Mouse (Mus musculus): Measurements from ENCODE around the gene Arhgap24. TPM values are rescaled to one million over a fixed set of nuclear protein-coding genes. Genes with fewer than 3 reads are reported as not detected.

Gene Arhgap24
- total RNA-seq, 1 experiment from 2014 or later, result 5.0 TPM

- ATAC-seq (replicated peaks; ENCODE audit: insufficient number of reproducible peaks, low FRiP score, low TSS enrichment, poor library complexity, severe bottlenecking), result no peak
Observed at GRCm38 (mm10) chr5:102560270-102560669, 79.1 kb downstream of the Arhgap24 start.

GRCm38 (mm10) chr5:102563971-102564370, 82.8 kb downstream of the Arhgap24 start:
- ATAC-seq (replicated peaks; ENCODE audit: insufficient number of reproducible peaks, low FRiP score, low TSS enrichment, poor library complexity, severe bottlenecking), result no peak

- ATAC-seq (replicated peaks; ENCODE audit: insufficient number of reproducible peaks, low FRiP score, low TSS enrichment, poor library complexity, severe bottlenecking), result no peak
Observed at GRCm38 (mm10) chr5:102568764-102569163, 87.6 kb downstream of the Arhgap24 start.

GRCm38 (mm10) chr5:102571445-102571844, 90.3 kb downstream of the Arhgap24 start:
- ATAC-seq (replicated peaks; ENCODE audit: insufficient number of reproducible peaks, low FRiP score, low TSS enrichment, poor library complexity, severe bottlenecking), result peak; percentile 22; the same call in 1 of the 2 replicates

- ATAC-seq (replicated peaks; ENCODE audit: insufficient number of reproducible peaks, low FRiP score, low TSS enrichment, poor library complexity, severe bottlenecking), result no peak
Observed at GRCm38 (mm10) chr5:102576750-102577149, 95.6 kb downstream of the Arhgap24 start.

GRCm38 (mm10) chr5:102577729-102578128, 96.5 kb downstream of the Arhgap24 start:
- ATAC-seq (replicated peaks; ENCODE audit: insufficient number of reproducible peaks, low FRiP score, low TSS enrichment, poor library complexity, severe bottlenecking), result no peak

- ATAC-seq (replicated peaks; ENCODE audit: insufficient number of reproducible peaks, low FRiP score, low TSS enrichment, poor library complexity, severe bottlenecking), result no peak
Observed at GRCm38 (mm10) chr5:102578431-102578830, 97.2 kb downstream of the Arhgap24 start.

GRCm38 (mm10) chr5:102582864-102583410, 101.7 kb downstream of the Arhgap24 start:
- no peak for ATAC-seq (replicated peaks; ENCODE audit: insufficient number of reproducible peaks, low FRiP score, low TSS enrichment, poor library complexity, severe bottlenecking)

- no peak for ATAC-seq (replicated peaks; ENCODE audit: insufficient number of reproducible peaks, low FRiP score, low TSS enrichment, poor library complexity, severe bottlenecking)
Observed at GRCm38 (mm10) chr5:102591422-102591821, 110.2 kb downstream of the Arhgap24 start.

- no peak for ATAC-seq (replicated peaks; ENCODE audit: insufficient number of reproducible peaks, low FRiP score, low TSS enrichment, poor library complexity, severe bottlenecking)
Observed at GRCm38 (mm10) chr5:102593058-102593457, 111.9 kb downstream of the Arhgap24 start.

GRCm38 (mm10) chr5:102599102-102599501, 117.9 kb downstream of the Arhgap24 start:
- ATAC-seq (replicated peaks; ENCODE audit: insufficient number of reproducible peaks, low FRiP score, low TSS enrichment, poor library complexity, severe bottlenecking), result no peak

- no peak for ATAC-seq (replicated peaks; ENCODE audit: insufficient number of reproducible peaks, low FRiP score, low TSS enrichment, poor library complexity, severe bottlenecking)
Observed at GRCm38 (mm10) chr5:102613571-102613970, 132.4 kb downstream of the Arhgap24 start.

- ATAC-seq (replicated peaks; ENCODE audit: insufficient number of reproducible peaks, low FRiP score, low TSS enrichment, poor library complexity, severe bottlenecking), result no peak
Observed at GRCm38 (mm10) chr5:102614081-102614480, 132.9 kb downstream of the Arhgap24 start.

GRCm38 (mm10) chr5:102615249-102615648, 134.1 kb downstream of the Arhgap24 start:
- ATAC-seq (replicated peaks; ENCODE audit: insufficient number of reproducible peaks, low FRiP score, low TSS enrichment, poor library complexity, severe bottlenecking), result no peak

- no peak for ATAC-seq (replicated peaks; ENCODE audit: insufficient number of reproducible peaks, low FRiP score, low TSS enrichment, poor library complexity, severe bottlenecking)
Observed at GRCm38 (mm10) chr5:102621036-102621435, 139.8 kb downstream of the Arhgap24 start.

- no peak for ATAC-seq (replicated peaks; ENCODE audit: insufficient number of reproducible peaks, low FRiP score, low TSS enrichment, poor library complexity, severe bottlenecking)
Observed at GRCm38 (mm10) chr5:102623807-102624435, 142.7 kb downstream of the Arhgap24 start.

- no peak for ATAC-seq (replicated peaks; ENCODE audit: insufficient number of reproducible peaks, low FRiP score, low TSS enrichment, poor library complexity, severe bottlenecking)
Observed at GRCm38 (mm10) chr5:102626671-102627070, 145.5 kb downstream of the Arhgap24 start.

- ATAC-seq (replicated peaks; ENCODE audit: insufficient number of reproducible peaks, low FRiP score, low TSS enrichment, poor library complexity, severe bottlenecking), result no peak
Observed at GRCm38 (mm10) chr5:102629362-102629771, 148.2 kb downstream of the Arhgap24 start.

GRCm38 (mm10) chr5:102635591-102635990, 154.4 kb downstream of the Arhgap24 start:
- ATAC-seq (replicated peaks; ENCODE audit: insufficient number of reproducible peaks, low FRiP score, low TSS enrichment, poor library complexity, severe bottlenecking), result no peak

- no peak for ATAC-seq (replicated peaks; ENCODE audit: insufficient number of reproducible peaks, low FRiP score, low TSS enrichment, poor library complexity, severe bottlenecking)
Observed at GRCm38 (mm10) chr5:102639782-102640559, 158.8 kb downstream of the Arhgap24 start.
